Mouse (Mus musculus) lung, embryonic 16.5 days (tissue): ENCODE measurements around the gene Tspyl4. TPM values are rescaled to one million over a fixed set of nuclear protein-coding genes. Genes with fewer than 3 reads are reported as not detected.
"Not testable (repeated sequence)": the region's sequence is repeated elsewhere in the genome, so short reads cannot be mapped to it uniquely, and the experiment has no call there.

Experiments used
- ATAC-seq: fragments of 200-750 bp; cut with Nextera tagmentation; 2 replicates; pipeline ENCODE4 v1.8.0; 2017; ENCODE audit warnings: low read depth, mild to moderate bottlenecking, moderate library complexity
- H3K27ac ChIP-seq: fragments of 300-500 bp; sonication (generic); 2 replicates; pipeline ENCODE4 v1.5.1; 2014; ENCODE audit warnings: mild to moderate bottlenecking, control low read depth, low read length
- H3K27me3 ChIP-seq: fragments of 300-500 bp; sonication (generic); 2 replicates; pipeline ENCODE4 v1.6.1; 2014; ENCODE audit warnings: low read depth, low read length, mixed read lengths; ENCODE audit not compliant: control insufficient read depth, insufficient read depth
- H3K36me3 ChIP-seq: fragments of 300-500 bp; sonication (generic); 2 replicates; pipeline ENCODE4 v1.6.1; 2014; ENCODE audit warnings: low read length; ENCODE audit not compliant: control insufficient read depth, insufficient read depth
- H3K4me1 ChIP-seq: fragments of 300-500 bp; sonication (generic); replicated peaks from 2 replicates; pipeline ENCODE4 v1.6.1; 2014; ENCODE audit warnings: low read length, mixed read lengths; ENCODE audit not compliant: control insufficient read depth, insufficient read depth
- H3K4me2 ChIP-seq: fragments of 300-500 bp; sonication (generic); 2 replicates; pipeline ENCODE4 v1.6.1; 2014; ENCODE audit warnings: low read depth, low read length, control low read depth
- H3K4me3 ChIP-seq: fragments of 300-500 bp; sonication (generic); 2 replicates; pipeline ENCODE4 v1.5.1; 2014; ENCODE audit warnings: mild to moderate bottlenecking, low read length, control low read depth
- H3K9ac ChIP-seq: fragments of 300-500 bp; sonication (generic); 2 replicates; pipeline ENCODE4 v1.6.1; 2014; ENCODE audit warnings: low read length, control low read depth
- H3K9me3 ChIP-seq: fragments of 300-500 bp; sonication (generic); 2 replicates; pipeline ENCODE4 v1.6.1; 2016; ENCODE audit warnings: low read length; ENCODE audit not compliant: control insufficient read depth
- whole genome bisulfite sequencing: fragments of 180-500 bp; shearing (Covaris S2); extraction: QIAGEN DNeasy Blood & Tissue Kit; methylation state at CpG from one replicate; pipeline ENCODE4 v1.1.7; 2014; 5-methylcytosine and 5-hydroxymethylcytosine counted together
- polyA plus RNA-seq: library from polyadenylated mRNA; unstranded; fragments of >200 nt; fragmentation: Nextera tagmentation; extraction: Ambion mirVana; gene quantifications from 2 replicates; pipeline ENCODE4 v1.2.1, GENCODE M21; 2015

Gene Tspyl4
- polyA plus RNA-seq, result 9.6 and 11.3 TPM in 2 replicates

- H3K27ac ChIP-seq, result peak within 1 kb of the TSS; percentile 41; the same call in 1 of the 2 replicates
- peak; percentile 98 for ATAC-seq
- H3K9me3 ChIP-seq, result no peaks in the 10 kb centered on the region
- H3K36me3 ChIP-seq, result no peaks in the 10 kb centered on the region
- peaks cover 12% of the 10 kb centered on the region for H3K4me1 ChIP-seq
- peak within 1 kb of the TSS; percentile 95 for H3K4me2 ChIP-seq
- no peaks in the 10 kb centered on the region for H3K27me3 ChIP-seq
- WGBS, result under 1% methylated on average over 38 of the region's 38 CpGs
- H3K4me3 ChIP-seq, result peak within 1 kb of the TSS; percentile 72
- H3K9ac ChIP-seq, result peak within 1 kb of the TSS; percentile 71
Observed at GRCm38 (mm10) chr10:34297299-34297979, at the start of gene Tspyl4. Tspyl4 (plus strand) TSS chr10:34297442.

- Histone ChIP-seq H3K4me1 (peaks cover 32% of the 10 kb centered on the region), H3K9me3 (no peaks in the 10 kb centered on the region), H3K27me3 (no peaks in the 10 kb centered on the region), H3K9ac (no peak overlapping the region), H3K4me3 (no peak overlapping the region), H3K27ac (peak overlapping the region; percentile 83), H3K4me2 (no peak overlapping the region), H3K36me3 (no peaks in the 10 kb centered on the region)
- ATAC-seq, result peak; percentile 51
- 24% methylated on average over 3 of the region's 3 CpGs for WGBS
Observed at GRCm38 (mm10) chr10:34247757-34248156, 49.5 kb upstream of the Tspyl4 start.

GRCm38 (mm10) chr10:34249594-34249993 is 47.6 kb upstream of the Tspyl4 start:
- Histone ChIP-seq H3K9me3 (no peaks in the 10 kb centered on the region), H3K27me3 (no peaks in the 10 kb centered on the region), H3K4me2 (no peak overlapping the region), H3K9ac (no peak overlapping the region), H3K27ac (no peak overlapping the region), H3K4me3 (no peak overlapping the region), H3K36me3 (no peaks in the 10 kb centered on the region), H3K4me1 (peaks cover 24% of the 10 kb centered on the region)
- no peak for ATAC-seq
- 18% methylated on average over 2 of the region's 2 CpGs for WGBS

- WGBS, result 88% methylated on average over 9 of the region's 9 CpGs
- not testable (repeated sequence) for H3K27ac ChIP-seq, H3K36me3 ChIP-seq, H3K4me3 ChIP-seq, H3K27me3 ChIP-seq, H3K4me2 ChIP-seq, ATAC-seq, H3K4me1 ChIP-seq, H3K9me3 ChIP-seq, H3K9ac ChIP-seq
Observed at GRCm38 (mm10) chr10:34252833-34253232, 44.4 kb upstream of the Tspyl4 start.

GRCm38 (mm10) chr10:34265106-34265505 is 32.1 kb upstream of the Tspyl4 start:
- Histone ChIP-seq H3K36me3 (no peaks in the 10 kb centered on the region), H3K4me2 (no peak overlapping the region), H3K4me3 (no peak overlapping the region), H3K9ac (no peak overlapping the region), H3K27ac (no peak overlapping the region), H3K9me3 (no peaks in the 10 kb centered on the region), H3K4me1 (no peaks in the 10 kb centered on the region), H3K27me3 (no peaks in the 10 kb centered on the region)
- ATAC-seq, result no peak
- WGBS, result 86% methylated on average over 4 of the region's 4 CpGs

- no peak overlapping the region for H3K4me3 ChIP-seq
- ATAC-seq, result no peak
- no peak overlapping the region for H3K4me2 ChIP-seq
- H3K27me3 ChIP-seq, result no peaks in the 10 kb centered on the region
- H3K4me1 ChIP-seq, result peaks cover 4% of the 10 kb centered on the region
- H3K36me3 ChIP-seq, result no peaks in the 10 kb centered on the region
- no peaks in the 10 kb centered on the region for H3K9me3 ChIP-seq
- H3K27ac ChIP-seq, result no peak overlapping the region
- H3K9ac ChIP-seq, result no peak overlapping the region
- WGBS, result 62% methylated on average over 5 of the region's 5 CpGs
Observed at GRCm38 (mm10) chr10:34267312-34268070, 29.8 kb upstream of the Tspyl4 start.

- no peaks in the 10 kb centered on the region for H3K9me3 ChIP-seq
- H3K4me1 ChIP-seq, result peaks cover 4% of the 10 kb centered on the region
- H3K4me3 ChIP-seq, result no peak overlapping the region
- H3K27me3 ChIP-seq, result no peaks in the 10 kb centered on the region
- H3K9ac ChIP-seq, result no peak overlapping the region
- no peaks in the 10 kb centered on the region for H3K36me3 ChIP-seq
- H3K4me2 ChIP-seq, result no peak overlapping the region
- WGBS, result 31% methylated on average over 7 of the region's 7 CpGs
- peak; percentile 51; the same call in 1 of the 2 replicates for ATAC-seq
- H3K27ac ChIP-seq, result peak overlapping the region; percentile 43; the same call in 1 of the 2 replicates
Observed at GRCm38 (mm10) chr10:34271681-34272080, 25.6 kb upstream of the Tspyl4 start.

GRCm38 (mm10) chr10:34280591-34281175 is 16.6 kb upstream of the Tspyl4 start:
- Histone ChIP-seq H3K9ac (peak overlapping the region; percentile 40; the same call in 1 of the 2 replicates), H3K9me3 (no peaks in the 10 kb centered on the region), H3K4me3 (peak overlapping the region; percentile 37), H3K27me3 (no peaks in the 10 kb centered on the region), H3K27ac (no peak overlapping the region), H3K4me2 (peak overlapping the region; percentile 61), H3K36me3 (no peaks in the 10 kb centered on the region), H3K4me1 (peaks cover 10% of the 10 kb centered on the region)
- no peak for ATAC-seq
- WGBS, result 21% methylated on average over 13 of the region's 13 CpGs
